Mouse (Mus musculus) heart, embryonic 11.5 days (tissue): ENCODE results near the gene Arhgef39. TPM values are rescaled to one million over a fixed set of nuclear protein-coding genes. Genes with fewer than 3 reads are reported as not detected.

Experiments
- ATAC-seq: fragments of 200-750 bp; cut with Nextera tagmentation; replicated peaks from 2 replicates; pipeline ENCODE4 v1.8.0; 2017; ENCODE audit warnings: moderate library complexity; ENCODE audit not compliant: insufficient number of reproducible peaks, low FRiP score, low TSS enrichment
- H3K27ac ChIP-seq: fragments of 300-500 bp; sonication (generic); 2 replicates; pipeline ENCODE4 v1.5.1; 2014; ENCODE audit warnings: mild to moderate bottlenecking, low read depth, low read length
- H3K27me3 ChIP-seq: fragments of 300-500 bp; sonication (generic); 2 replicates; pipeline ENCODE4 v1.6.1; 2014; ENCODE audit warnings: mild to moderate bottlenecking, low read length, mixed read lengths; ENCODE audit not compliant: control insufficient read depth, insufficient read depth
- H3K36me3 ChIP-seq: fragments of 300-500 bp; sonication (generic); 2 replicates; pipeline ENCODE4 v1.6.1; 2014; ENCODE audit warnings: mild to moderate bottlenecking, low read length, moderate library complexity, mixed read lengths; ENCODE audit not compliant: control insufficient read depth, insufficient read depth
- H3K4me1 ChIP-seq: fragments of 300-500 bp; sonication (generic); 2 replicates; pipeline ENCODE4 v1.6.1; 2014; ENCODE audit warnings: low read length; ENCODE audit not compliant: control insufficient read depth, insufficient read depth
- H3K4me2 ChIP-seq: fragments of 300-500 bp; sonication (generic); 2 replicates; pipeline ENCODE4 v1.6.1; 2014; ENCODE audit warnings: mild to moderate bottlenecking, moderate library complexity
- H3K4me3 ChIP-seq: fragments of 300-500 bp; sonication (generic); 2 replicates; pipeline ENCODE4 v1.5.1; 2014; ENCODE audit warnings: low read depth, low read length
- H3K9ac ChIP-seq: fragments of 300-500 bp; sonication (generic); 2 replicates; pipeline ENCODE4 v1.6.1; 2014; ENCODE audit warnings: mild to moderate bottlenecking, low read depth, low read length, moderate library complexity
- H3K9me3 ChIP-seq: fragments of 300-500 bp; sonication (generic); replicated peaks from 2 replicates; pipeline ENCODE4 v1.6.1; 2016; ENCODE audit warnings: low read length; ENCODE audit not compliant: control insufficient read depth
- WGBS: fragments of 180-500 bp; shearing (Covaris S2); extraction: QIAGEN DNeasy Blood & Tissue Kit; methylation state at CpG from one replicate; pipeline ENCODE4 v1.1.7; 2014; ENCODE audit not compliant: insufficient replicate concordance; 5-methylcytosine and 5-hydroxymethylcytosine counted together
- polyA plus RNA-seq: library from polyadenylated mRNA; unstranded; fragments of >200 nt; fragmentation: Nextera tagmentation; extraction: Ambion mirVana; gene quantifications from 2 replicates; pipeline ENCODE4 v1.2.1, GENCODE M21; 2014

Arhgef39 gene
- polyA plus RNA-seq: 34.2 and 35.7 TPM in 2 replicates

- Histone ChIP-seq H3K4me3 (peak within 1 kb of the TSS; percentile 57), H3K9me3 (no peaks in the 10 kb centered on the region), H3K27me3 (no peaks in the 10 kb centered on the region), H3K9ac (peak within 1 kb of the TSS; percentile 75), H3K36me3 (0 out of 2 replicates have a peak, but pooled peaks cover 2% of the 10 kb centered on the region), H3K4me1 (peaks cover 29% of the 10 kb centered on the region), H3K27ac (0 out of 2 replicates have a peak within 1 kb of the TSS, but pooled peaks have one; percentile 51), H3K4me2 (peak within 1 kb of the TSS; percentile 73)
- WGBS: 6% methylated on average over 50 of the region's 50 CpGs
- peak; percentile 84 for ATAC-seq
Measured at GRCm38 (mm10) chr4:43499407-43500333, at the start of gene Arhgef39. Arhgef39 (minus strand) TSS chr4:43499695.

- Histone ChIP-seq H3K9me3 (peaks cover 3% of the 10 kb centered on the region), H3K4me1 (no peaks in the 10 kb centered on the region), H3K27me3 (no peaks in the 10 kb centered on the region), H3K36me3 (peaks cover 95% of the 10 kb centered on the region), H3K9ac (no peak overlapping the region), H3K27ac (no peak overlapping the region), H3K4me3 (no peak overlapping the region), H3K4me2 (no peak overlapping the region)
- WGBS: 88% methylated on average over 12 of the region's 12 CpGs
- no peak for ATAC-seq
Measured at GRCm38 (mm10) chr4:43549055-43549454, 49.6 kb upstream of the Arhgef39 start.

- no peak for ATAC-seq
- no peak overlapping the region for H3K4me2 ChIP-seq
- H3K4me1 ChIP-seq: no peaks in the 10 kb centered on the region
- H3K9me3 ChIP-seq: peaks cover under 1% of the 10 kb centered on the region; the same call in 1 of the 2 replicates
- H3K4me3 ChIP-seq: no peak overlapping the region
- 92% methylated on average over 8 of the region's 8 CpGs for WGBS
- no peak overlapping the region for H3K9ac ChIP-seq
- peaks cover 91% of the 10 kb centered on the region for H3K36me3 ChIP-seq
- H3K27me3 ChIP-seq: no peaks in the 10 kb centered on the region
- H3K27ac ChIP-seq: no peak overlapping the region
Measured at GRCm38 (mm10) chr4:43547160-43547559, 47.7 kb upstream of the Arhgef39 start.

- H3K9ac ChIP-seq: no peak overlapping the region
Measured at GRCm38 (mm10) chr4:43546375-43547047, 47.0 kb upstream of the Arhgef39 start.

GRCm38 (mm10) chr4:43542044-43542443, 42.5 kb upstream of the Arhgef39 start:
- H3K27ac ChIP-seq: no peak overlapping the region
- no peaks in the 10 kb centered on the region for H3K27me3 ChIP-seq
- H3K36me3 ChIP-seq: peaks cover 86% of the 10 kb centered on the region
- H3K9me3 ChIP-seq: no peaks in the 10 kb centered on the region
- no peak for ATAC-seq
- no peak overlapping the region for H3K9ac ChIP-seq
- WGBS: 76% methylated on average over 3 of the region's 3 CpGs
- no peaks in the 10 kb centered on the region for H3K4me1 ChIP-seq
- H3K4me2 ChIP-seq: no peak overlapping the region
- no peak overlapping the region for H3K4me3 ChIP-seq

More at GRCm38 (mm10) chr4:43546375-43547047, 47.0 kb upstream of the Arhgef39 start:
- 85% methylated on average over 12 of the region's 12 CpGs for WGBS
- no peaks in the 10 kb centered on the region for H3K27me3 ChIP-seq
- H3K4me3 ChIP-seq: no peak overlapping the region
- H3K27ac ChIP-seq: no peak overlapping the region
- no peak overlapping the region for H3K4me2 ChIP-seq
- H3K36me3 ChIP-seq: peaks cover 91% of the 10 kb centered on the region
- no peaks in the 10 kb centered on the region for H3K4me1 ChIP-seq
- ATAC-seq: no peak
- no peaks in the 10 kb centered on the region for H3K9me3 ChIP-seq

- Histone ChIP-seq H3K4me3 (no peak overlapping the region), H3K27ac (no peak overlapping the region), H3K9me3 (no peaks in the 10 kb centered on the region), H3K27me3 (no peaks in the 10 kb centered on the region), H3K4me2 (no peak overlapping the region), H3K36me3 (peaks cover 78% of the 10 kb centered on the region), H3K4me1 (peaks cover 4% of the 10 kb centered on the region), H3K9ac (no peak overlapping the region)
- no peak for ATAC-seq
- WGBS: 90% methylated on average over 9 of the region's 9 CpGs
Measured at GRCm38 (mm10) chr4:43536031-43536430, 36.5 kb upstream of the Arhgef39 start.

- no peak for ATAC-seq
- no peaks in the 10 kb centered on the region for H3K9me3 ChIP-seq
- no peak overlapping the region for H3K27ac ChIP-seq
- 93% methylated on average over 8 of the region's 8 CpGs for WGBS
- H3K4me2 ChIP-seq: no peak overlapping the region
- peaks cover 80% of the 10 kb centered on the region for H3K36me3 ChIP-seq
- H3K9ac ChIP-seq: no peak overlapping the region
- H3K4me1 ChIP-seq: peaks cover 7% of the 10 kb centered on the region
- no peaks in the 10 kb centered on the region for H3K27me3 ChIP-seq
- no peak overlapping the region for H3K4me3 ChIP-seq
Measured at GRCm38 (mm10) chr4:43535628-43536027, 36.1 kb upstream of the Arhgef39 start.

- no peak overlapping the region for H3K9ac ChIP-seq
- WGBS: 79% methylated on average over 9 of the region's 9 CpGs
- no peak overlapping the region for H3K27ac ChIP-seq
- peaks cover 59% of the 10 kb centered on the region for H3K36me3 ChIP-seq
- no peaks in the 10 kb centered on the region for H3K9me3 ChIP-seq
- no peak overlapping the region for H3K4me3 ChIP-seq
- no peak for ATAC-seq
- H3K4me1 ChIP-seq: peaks cover 11% of the 10 kb centered on the region
- no peaks in the 10 kb centered on the region for H3K27me3 ChIP-seq
- H3K4me2 ChIP-seq: no peak overlapping the region
Measured at GRCm38 (mm10) chr4:43533270-43533669, 33.8 kb upstream of the Arhgef39 start.
